Mouse (Mus musculus) forebrain, embryonic 12.5 days (tissue): ENCODE data around the gene Tas1r3. TPM values are rescaled to one million over a fixed set of nuclear protein-coding genes. Genes with fewer than 3 reads are reported as not detected.

Experiments
- ATAC-seq: fragments of 200-750 bp; cut with Nextera tagmentation; 2 replicates; pipeline ENCODE4 v1.8.0; 2017; ENCODE audit warnings: moderate TSS enrichment; ENCODE audit not compliant: low FRiP score
- H3K27ac ChIP-seq: fragments of 300-500 bp; sonication (generic); 2 replicates; pipeline ENCODE4 v1.5.1; 2016; ENCODE audit warnings: mild to moderate bottlenecking
- H3K27me3 ChIP-seq: fragments of 300-500 bp; sonication (generic); 2 replicates; pipeline ENCODE4 v1.6.1; 2016; ENCODE audit warnings: mild to moderate bottlenecking
- H3K36me3 ChIP-seq: fragments of 300-500 bp; sonication (generic); replicated peaks from 2 replicates; pipeline ENCODE4 v1.6.1; 2016; ENCODE audit warnings: mild to moderate bottlenecking
- H3K4me1 ChIP-seq: fragments of 300-500 bp; sonication (generic); 2 replicates; pipeline ENCODE4 v1.6.1; 2016
- H3K4me2 ChIP-seq: fragments of 300-500 bp; sonication (generic); 2 replicates; pipeline ENCODE4 v1.6.1; 2016; ENCODE audit warnings: mild to moderate bottlenecking, moderate library complexity
- H3K4me3 ChIP-seq: fragments of 300-500 bp; sonication (generic); replicated peaks from 2 replicates; pipeline ENCODE4 v1.5.1; 2016; ENCODE audit warnings: mild to moderate bottlenecking
- H3K9ac ChIP-seq: fragments of 300-500 bp; sonication (generic); 2 replicates; pipeline ENCODE4 v1.6.1; 2016; ENCODE audit warnings: mild to moderate bottlenecking
- H3K9me3 ChIP-seq: fragments of 300-500 bp; sonication (generic); 2 replicates; pipeline ENCODE4 v1.6.1; 2016
- WGBS: fragments of 180-500 bp; shearing (Covaris S2); methylation state at CpG from one replicate; pipeline ENCODE4 v1.1.7; 2016; 5-methylcytosine and 5-hydroxymethylcytosine counted together
- polyA plus RNA-seq: library from polyadenylated mRNA; unstranded; fragments of >200 nt; fragmentation: Nextera tagmentation; extraction: Ambion mirVana; gene quantifications from 2 replicates; pipeline ENCODE4 v1.2.1, GENCODE M21; 2016

Gene Tas1r3
- polyA plus RNA-seq, 1 experiment from 2014 or later, result 0.61 TPM

GRCm38 (mm10) chr4:155837404-155838010 lies 25.7 kb downstream of the Tas1r3 start:
- Histone ChIP-seq H3K4me2 (no peak overlapping the region), H3K4me1 (peaks cover 45% of the 10 kb centered on the region), H3K27ac (no peak overlapping the region), H3K4me3 (no peak overlapping the region), H3K27me3 (peaks cover 20% of the 10 kb centered on the region), H3K36me3 (peaks cover 7% of the 10 kb centered on the region; the same call in 1 of the 2 replicates), H3K9ac (no peak overlapping the region), H3K9me3 (no peaks in the 10 kb centered on the region)
- ATAC-seq, result no peak
- WGBS, result 87% methylated on average over 11 of the region's 11 CpGs

DNA sequence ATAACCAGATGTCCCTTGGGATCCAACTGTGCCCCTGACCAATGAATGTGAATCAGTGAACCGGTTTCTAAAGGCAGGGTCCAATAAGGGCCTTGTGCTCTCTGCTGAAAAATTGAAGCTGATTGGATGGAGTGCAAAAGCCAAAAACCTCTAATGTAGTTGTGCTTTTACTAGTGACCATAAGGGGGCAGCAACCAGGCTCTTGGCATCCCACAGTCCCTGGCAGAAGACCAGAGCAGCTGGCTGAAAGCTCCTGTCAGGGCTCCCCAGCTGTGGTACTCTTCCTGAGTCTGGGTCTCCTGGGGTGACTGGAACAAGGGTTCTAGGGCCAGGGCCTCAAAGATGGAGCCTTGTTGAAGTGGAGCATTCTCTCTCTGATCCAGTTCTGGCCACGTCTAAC lies 29.3 kb downstream of the Tas1r3 start:
- 0 out of 2 replicates have a peak overlapping the region, but pooled peaks have one; percentile 7 for H3K4me3 ChIP-seq
- WGBS, result 31% methylated on average over 2 of the region's 2 CpGs
- peaks cover 6% of the 10 kb centered on the region; the same call in 1 of the 2 replicates for H3K36me3 ChIP-seq
- no peak for ATAC-seq
- H3K4me2 ChIP-seq, result no peak overlapping the region
- peak overlapping the region; percentile 50; the same call in 1 of the 2 replicates for H3K27ac ChIP-seq
- H3K9me3 ChIP-seq, result no peaks in the 10 kb centered on the region
- peaks cover 24% of the 10 kb centered on the region for H3K4me1 ChIP-seq
- no peak overlapping the region for H3K9ac ChIP-seq
- H3K27me3 ChIP-seq, result no peaks in the 10 kb centered on the region

DNA sequence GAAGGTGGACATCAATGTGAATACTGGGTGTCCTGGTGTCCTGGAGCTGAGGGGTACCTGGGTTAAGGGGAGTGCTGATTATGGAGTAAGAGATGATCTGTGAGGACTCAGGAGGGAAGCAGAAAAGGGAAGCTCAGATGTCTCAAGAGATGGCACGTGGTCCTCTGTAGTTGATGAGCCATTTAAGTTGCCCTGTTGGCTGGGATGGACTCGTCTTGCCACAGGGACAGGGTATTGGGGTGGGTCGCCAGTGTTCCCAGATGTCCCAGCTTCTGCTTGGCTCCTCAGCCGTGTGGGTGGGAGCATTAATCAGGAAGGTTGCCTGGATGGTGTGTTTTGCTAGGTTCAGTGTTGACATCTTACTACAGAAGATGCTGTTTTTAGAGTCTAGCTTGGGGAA lies 29.9 kb downstream of the Tas1r3 start:
- Histone ChIP-seq H3K36me3 (peaks cover 6% of the 10 kb centered on the region; the same call in 1 of the 2 replicates), H3K4me3 (no peak overlapping the region), H3K27ac (no peak overlapping the region), H3K4me1 (peaks cover 24% of the 10 kb centered on the region), H3K9me3 (no peaks in the 10 kb centered on the region), H3K27me3 (no peaks in the 10 kb centered on the region), H3K4me2 (no peak overlapping the region), H3K9ac (no peak overlapping the region)
- 89% methylated on average over 4 of the region's 4 CpGs for WGBS
- ATAC-seq, result no peak

GRCm38 (mm10) chr4:155832321-155832720 lies 30.8 kb downstream of the Tas1r3 start:
- H3K9ac ChIP-seq, result peak overlapping the region; percentile 79
- H3K9me3 ChIP-seq, result no peaks in the 10 kb centered on the region
- ATAC-seq, result no peak
- H3K4me3 ChIP-seq, result peak overlapping the region; percentile 79
- no peaks in the 10 kb centered on the region for H3K27me3 ChIP-seq
- WGBS, result 58% methylated on average over 10 of the region's 10 CpGs
- peaks cover 24% of the 10 kb centered on the region for H3K4me1 ChIP-seq
- peak overlapping the region; percentile 99 for H3K4me2 ChIP-seq
- H3K36me3 ChIP-seq, result peaks cover 14% of the 10 kb centered on the region
- peak overlapping the region; percentile 90; the same call in 1 of the 2 replicates for H3K27ac ChIP-seq

DNA sequence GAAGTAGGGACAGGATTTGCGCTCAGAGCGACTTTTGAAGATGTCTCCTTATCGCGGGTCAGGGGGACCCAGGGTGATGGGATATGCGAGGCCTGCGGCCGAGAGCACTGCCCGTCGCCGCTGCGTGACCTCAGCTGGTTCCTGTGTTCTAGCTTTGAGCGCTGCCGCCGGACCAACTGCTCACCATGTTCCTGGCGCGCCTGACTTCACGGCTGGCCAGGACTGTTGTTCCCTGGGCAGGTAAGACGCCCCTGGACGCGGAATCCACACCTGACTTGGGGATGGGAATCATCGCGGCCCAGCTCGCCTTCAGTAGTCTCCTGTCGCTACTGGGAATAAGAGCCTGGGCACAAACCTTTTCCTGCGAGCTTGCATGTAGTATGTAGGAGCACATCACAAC lies 31.3 kb downstream of the Tas1r3 start:
- peaks cover 24% of the 10 kb centered on the region for H3K4me1 ChIP-seq
- H3K27me3 ChIP-seq, result no peaks in the 10 kb centered on the region
- peak overlapping the region; percentile 99 for H3K4me2 ChIP-seq
- H3K9me3 ChIP-seq, result no peaks in the 10 kb centered on the region
- H3K36me3 ChIP-seq, result peaks cover 18% of the 10 kb centered on the region
- H3K9ac ChIP-seq, result peak overlapping the region; percentile 79
- no peak; the same call in 1 of the 2 replicates for ATAC-seq
- WGBS, result 1% methylated on average over 25 of the region's 25 CpGs
- H3K27ac ChIP-seq, result peak overlapping the region; percentile 90
- H3K4me3 ChIP-seq, result peak overlapping the region; percentile 79

GRCm38 (mm10) chr4:155831205-155831766 lies 31.9 kb downstream of the Tas1r3 start, which contains the start of gene Aurkaip1:
Aurkaip1 (plus strand) TSS chr4:155831272.
- H3K36me3 ChIP-seq, result peaks cover 24% of the 10 kb centered on the region
- H3K4me2 ChIP-seq, result peak within 1 kb of the TSS; percentile 99
- ATAC-seq, result peak; percentile 94
- no peaks in the 10 kb centered on the region for H3K27me3 ChIP-seq
- H3K9ac ChIP-seq, result peak within 1 kb of the TSS; percentile 79
- WGBS, result under 1% methylated on average over 49 of the region's 49 CpGs
- peak within 1 kb of the TSS; percentile 90 for H3K27ac ChIP-seq
- H3K4me3 ChIP-seq, result peak within 1 kb of the TSS; percentile 79
- no peaks in the 10 kb centered on the region for H3K9me3 ChIP-seq
- H3K4me1 ChIP-seq, result peaks cover 24% of the 10 kb centered on the region

DNA sequence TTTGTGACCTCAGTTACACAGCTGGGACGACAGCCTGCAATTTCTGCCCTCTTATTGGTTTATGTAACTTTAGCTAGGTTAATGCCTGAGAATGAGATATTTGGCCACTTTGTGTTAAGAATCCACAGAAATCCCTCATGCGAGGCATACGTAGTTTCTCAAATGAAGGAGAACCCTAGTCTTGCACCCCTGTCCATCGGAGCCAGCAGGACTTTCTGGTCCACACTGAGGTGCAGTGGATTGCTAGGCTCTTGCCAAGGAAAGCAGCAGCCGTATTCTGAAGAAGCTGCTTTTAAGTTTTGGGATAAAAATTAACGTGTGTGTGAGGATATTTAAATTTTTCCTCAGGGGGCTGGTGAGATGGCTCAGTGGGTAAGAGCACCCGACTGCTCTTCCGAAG lies 32.6 kb downstream of the Tas1r3 start:
- no peaks in the 10 kb centered on the region for H3K27me3 ChIP-seq
- peaks cover 27% of the 10 kb centered on the region for H3K36me3 ChIP-seq
- 61% methylated on average over 8 of the region's 8 CpGs for WGBS
- ATAC-seq, result no peak
- H3K9me3 ChIP-seq, result no peaks in the 10 kb centered on the region
- peak overlapping the region; percentile 46; the same call in 1 of the 2 replicates for H3K27ac ChIP-seq
- H3K4me3 ChIP-seq, result peak overlapping the region; percentile 79; the same call in 1 of the 2 replicates
- H3K9ac ChIP-seq, result no peak overlapping the region
- H3K4me2 ChIP-seq, result peak overlapping the region; percentile 99
- peaks cover 24% of the 10 kb centered on the region for H3K4me1 ChIP-seq

- Histone ChIP-seq H3K36me3 (peaks cover 34% of the 10 kb centered on the region), H3K4me3 (no peak overlapping the region), H3K9me3 (no peaks in the 10 kb centered on the region), H3K27ac (no peak overlapping the region), H3K9ac (no peak overlapping the region), H3K4me2 (no peak overlapping the region), H3K27me3 (no peaks in the 10 kb centered on the region), H3K4me1 (peaks cover 24% of the 10 kb centered on the region)
- WGBS, result 94% methylated on average over 4 of the region's 4 CpGs
- no peak for ATAC-seq
These were observed 33.3 kb downstream of the Tas1r3 start for GRCm38 (mm10) chr4:155829866-155830265.

- no peak for ATAC-seq
- 94% methylated on average over 16 of the region's 16 CpGs for WGBS
These were observed 39.7 kb downstream of the Tas1r3 start for GRCm38 (mm10) chr4:155823443-155823842.

DNA sequence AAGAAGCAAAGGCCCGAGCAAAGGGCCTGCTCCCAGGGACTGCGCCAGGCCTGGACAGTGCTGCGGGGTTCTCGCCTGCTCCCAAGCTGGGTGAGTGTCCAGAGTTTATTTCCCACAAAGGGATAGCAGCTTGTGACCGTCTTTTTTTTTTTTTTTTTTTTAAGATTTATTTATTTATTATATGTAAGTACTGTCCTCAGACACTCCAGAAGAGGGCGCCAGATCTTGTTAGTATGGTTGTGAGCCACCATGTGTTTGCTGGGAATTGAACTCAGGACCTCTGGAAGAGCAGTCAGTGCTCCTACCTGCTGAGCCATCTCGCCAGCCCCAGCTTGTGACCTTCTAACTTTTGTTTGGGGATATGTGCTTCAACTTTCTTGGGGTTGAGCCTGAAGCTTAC lies 42.1 kb downstream of the Tas1r3 start:
- Histone ChIP-seq H3K27me3 (no peaks in the 10 kb centered on the region), H3K36me3 (peaks cover 94% of the 10 kb centered on the region), H3K4me3 (no peak overlapping the region), H3K4me2 (no peak overlapping the region), H3K9me3 (no peaks in the 10 kb centered on the region), H3K27ac (no peak overlapping the region), H3K4me1 (no peaks in the 10 kb centered on the region), H3K9ac (no peak overlapping the region)
- 78% methylated on average over 7 of the region's 7 CpGs for WGBS
- ATAC-seq, result no peak

More at GRCm38 (mm10) chr4:155823443-155823842, 39.7 kb downstream of the Tas1r3 start:
- no peak overlapping the region for H3K27ac ChIP-seq
- H3K4me1 ChIP-seq, result no peaks in the 10 kb centered on the region
- no peaks in the 10 kb centered on the region for H3K27me3 ChIP-seq
- H3K36me3 ChIP-seq, result peaks cover 90% of the 10 kb centered on the region
- no peaks in the 10 kb centered on the region for H3K9me3 ChIP-seq
- H3K4me2 ChIP-seq, result no peak overlapping the region
- no peak overlapping the region for H3K9ac ChIP-seq
- no peak overlapping the region for H3K4me3 ChIP-seq

- no peak overlapping the region for H3K9ac ChIP-seq
- no peak overlapping the region for H3K27ac ChIP-seq
- H3K36me3 ChIP-seq, result peaks cover 85% of the 10 kb centered on the region
- peaks cover 13% of the 10 kb centered on the region for H3K4me1 ChIP-seq
- no peak overlapping the region for H3K4me2 ChIP-seq
- ATAC-seq, result no peak
- no peaks in the 10 kb centered on the region for H3K9me3 ChIP-seq
- no peaks in the 10 kb centered on the region for H3K27me3 ChIP-seq
- 78% methylated on average over 4 of the region's 4 CpGs for WGBS
- no peak overlapping the region for H3K4me3 ChIP-seq
These were observed 45.6 kb downstream of the Tas1r3 start for GRCm38 (mm10) chr4:155817533-155817932.

GRCm38 (mm10) chr4:155812665-155813181 lies 50.4 kb downstream of the Tas1r3 start:
- peaks cover 72% of the 10 kb centered on the region for H3K36me3 ChIP-seq
- no peaks in the 10 kb centered on the region for H3K9me3 ChIP-seq
- ATAC-seq, result peak; percentile 54
- H3K27ac ChIP-seq, result peak overlapping the region; percentile 89
- H3K4me3 ChIP-seq, result peak overlapping the region; percentile 100
- H3K4me2 ChIP-seq, result peak overlapping the region; percentile 82
- H3K9ac ChIP-seq, result peak overlapping the region; percentile 99
- under 1% methylated on average over 35 of the region's 49 CpGs for WGBS
- H3K27me3 ChIP-seq, result no peaks in the 10 kb centered on the region
- peaks cover 21% of the 10 kb centered on the region for H3K4me1 ChIP-seq
